Mouse (Mus musculus) myocyte (in vitro differentiated cells): ENCODE measurements around the gene Frrs1.

Experiments used
- CEBPB ChIP-seq: IDR thresholded peaks from 2 replicates; pipeline ENCODE4 v1.6.1; 2011; ENCODE audit warnings: mild to moderate bottlenecking, moderate library complexity; ENCODE audit not compliant: poor library complexity, insufficient read depth, severe bottlenecking
- MAX ChIP-seq: IDR thresholded peaks from one replicate; pipeline ENCODE4 v1.6.1; 2011; ENCODE audit warnings: low read depth, mild to moderate bottlenecking, control low read depth
- MYOD1 ChIP-seq, 3 experiments: IDR thresholded peaks; one replicate each; pipeline ENCODE4 v1.6.1; 2011; ENCODE audit warnings: control low read depth in 2 of 3, low read depth in 2 of 3, mild to moderate bottlenecking in 2 of 3, moderate library complexity in 1 of 3; ENCODE audit not compliant: insufficient read length in 2 of 3, control insufficient read depth in 1 of 3
- POLR2A ChIP-seq: IDR thresholded peaks from one replicate; pipeline ENCODE4 v1.6.1; 2011; ENCODE audit warnings: low read depth, mild to moderate bottlenecking, control low read depth, moderate library complexity; ENCODE audit not compliant: insufficient read length
- POLR2AphosphoS2 ChIP-seq: IDR thresholded peaks from one replicate; pipeline ENCODE4 v1.6.1; 2011; ENCODE audit warnings: low read depth, control low read depth; ENCODE audit not compliant: insufficient read length
- TCF3 ChIP-seq: IDR thresholded peaks from one replicate; pipeline ENCODE4 v1.6.1; 2011; ENCODE audit warnings: low read depth, control low read depth; ENCODE audit not compliant: insufficient read length
- USF1 ChIP-seq: IDR thresholded peaks from one replicate; pipeline ENCODE4 v1.6.1; 2011; ENCODE audit warnings: low read depth, mild to moderate bottlenecking, control low read depth, moderate library complexity

DNA sequence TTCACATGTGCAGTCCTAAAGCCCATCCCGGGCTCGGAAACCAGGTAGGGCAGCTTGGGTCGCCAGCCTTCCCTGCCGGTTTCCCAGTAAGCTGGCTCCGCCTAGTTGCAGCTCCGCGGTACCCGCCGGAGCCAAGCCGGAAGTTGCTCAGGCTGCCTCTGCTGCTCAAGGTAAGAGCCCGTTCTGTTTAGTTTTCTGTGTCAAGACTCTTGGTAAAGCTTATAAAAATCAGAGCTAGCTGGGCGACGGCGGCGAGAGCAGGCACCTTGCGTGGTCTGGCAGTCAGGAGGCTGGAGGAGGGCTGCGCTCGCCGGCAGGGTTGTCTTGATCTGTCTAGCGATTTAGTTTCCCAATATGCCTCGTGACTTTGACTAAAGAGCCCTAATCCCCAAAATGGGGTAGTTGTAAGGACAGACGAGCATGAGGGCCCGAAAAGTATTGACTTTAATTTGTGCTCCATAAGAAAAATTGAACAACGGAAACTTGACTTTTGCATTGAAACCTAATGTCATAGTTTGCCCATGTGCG lies 2.3 kb downstream of the Frrs1 start:
- TF ChIP-seq POLR2AphosphoS2, result no peak
- no peak for TF ChIP-seq CEBPB
- peak; percentile 31 for TF ChIP-seq POLR2A
- TF ChIP-seq TCF3, result no peak
- no peak for TF ChIP-seq MAX
- no peak for TF ChIP-seq USF1
- TF ChIP-seq MYOD1 (IDR thresholded peaks at IDR 0.05; ENCODE audit: control insufficient read depth in 1 of 3, insufficient read length in 2 of 3, low read depth in 2 of 3), result no peak
